Mouse (Mus musculus) frontal cortex, postnatal 10 days (tissue): ENCODE measurements around the gene Ror2.
"Not testable (repeated sequence)": the region's sequence is repeated elsewhere in the genome, so short reads cannot be mapped to it uniquely, and the experiment has no call there.

Experiments
- DNase-seq, 2 experiments: peaks; one replicate each; pipeline ENCODE4 v3.0.0; 2022; ENCODE audit warnings: low spot score in 2 of 2, mixed read lengths in 1 of 2

Ror2 gene

DNA sequence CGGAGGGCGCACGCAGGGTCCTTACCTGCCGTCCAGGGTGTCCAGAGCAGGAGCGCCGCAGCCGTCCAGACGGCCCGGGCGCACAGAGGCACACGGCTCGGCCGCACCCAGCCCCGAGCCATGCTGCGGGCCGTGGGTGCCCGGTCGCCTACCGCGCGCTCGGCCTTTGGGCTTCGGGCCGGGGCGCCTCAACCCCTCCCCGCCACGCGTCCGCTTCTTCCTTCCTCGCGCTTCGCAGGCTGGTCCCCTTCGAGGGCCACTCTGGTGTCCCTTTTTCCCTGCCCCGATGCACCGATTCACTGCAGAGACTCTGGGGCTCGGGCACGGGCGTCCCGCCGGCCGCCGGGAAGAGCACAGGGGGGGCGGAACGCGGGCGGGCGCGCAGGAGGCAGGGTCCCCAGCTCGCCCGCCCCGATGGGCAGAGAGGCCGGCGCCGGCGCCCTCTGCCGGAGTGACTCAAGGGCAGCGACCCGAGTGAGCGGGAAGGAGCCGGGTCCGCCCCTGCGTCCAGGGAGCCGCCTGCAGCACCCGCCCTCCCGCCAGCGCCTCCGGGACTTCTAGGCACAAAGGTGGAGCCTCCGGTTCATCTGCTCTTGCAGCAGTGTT is at the start of gene Ror2:
Gene Ror2, minus strand, starts transcription at position 369 of the 606 bp plus-strand sequence.
- peak in 1 of 2 experiments; percentile 27 for DNase-seq

DNA sequence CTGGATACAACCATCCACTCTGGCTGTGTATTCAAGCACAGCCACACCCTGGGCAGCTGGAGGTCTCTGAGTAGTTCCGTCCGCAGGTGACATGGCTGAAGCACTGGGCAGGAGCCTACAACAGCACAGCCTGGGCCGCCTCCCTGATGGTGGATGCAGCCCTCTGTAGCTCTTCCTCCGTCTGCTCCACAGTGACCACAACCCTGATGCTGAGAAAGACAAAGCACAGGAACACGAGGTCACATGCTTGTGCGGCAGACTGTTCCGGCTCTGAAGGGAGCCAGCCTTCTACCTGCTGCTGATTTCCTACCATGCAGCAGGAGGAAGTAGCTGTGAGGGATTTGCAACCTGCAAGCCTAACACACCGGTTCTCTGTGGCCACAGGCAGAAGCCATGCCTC is 47.8 kb upstream of the Ror2 start:
- DNase-seq: no peak

DNA sequence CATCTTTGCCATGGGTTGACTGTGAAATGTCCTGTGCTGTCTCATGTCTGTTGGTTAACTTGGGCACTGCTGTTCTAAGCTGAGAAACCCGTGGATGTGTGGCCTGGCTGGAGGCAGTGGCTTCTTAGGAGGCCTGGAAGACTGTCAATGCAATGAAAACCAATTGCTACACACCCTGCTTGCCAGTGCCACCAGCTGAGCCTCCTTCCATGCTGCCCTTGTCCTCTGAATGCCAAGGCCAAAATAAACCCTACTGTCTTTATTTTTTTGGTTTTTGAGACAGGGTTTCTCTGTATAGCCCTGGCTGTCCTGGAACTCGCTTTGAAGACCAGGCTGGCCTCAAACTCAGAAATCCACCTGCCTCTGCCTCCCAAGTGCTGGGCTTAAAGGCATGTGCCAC is 44.3 kb upstream of the Ror2 start:
- DNase-seq: no peak

DNA sequence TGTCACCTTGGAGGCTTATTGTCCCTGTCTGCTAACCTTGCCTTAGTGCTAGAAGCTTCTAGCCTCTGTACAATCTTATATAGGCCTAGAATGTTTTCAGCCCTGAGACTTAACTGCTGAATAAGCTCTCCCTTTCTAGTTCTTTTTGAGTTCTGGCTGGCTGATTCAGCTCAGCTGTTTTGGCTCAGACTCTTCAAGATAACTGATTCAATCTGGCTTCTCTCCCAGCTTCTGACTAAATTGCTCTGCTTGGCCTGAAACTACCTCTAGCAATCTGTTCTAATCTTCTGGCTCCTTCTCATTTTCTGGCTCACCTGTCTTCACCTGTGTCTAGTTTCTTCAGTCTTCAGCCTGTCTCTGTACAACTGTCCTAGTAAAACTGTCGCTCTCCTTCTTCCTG is 39.6 kb upstream of the Ror2 start:
- no peak for DNase-seq

DNA sequence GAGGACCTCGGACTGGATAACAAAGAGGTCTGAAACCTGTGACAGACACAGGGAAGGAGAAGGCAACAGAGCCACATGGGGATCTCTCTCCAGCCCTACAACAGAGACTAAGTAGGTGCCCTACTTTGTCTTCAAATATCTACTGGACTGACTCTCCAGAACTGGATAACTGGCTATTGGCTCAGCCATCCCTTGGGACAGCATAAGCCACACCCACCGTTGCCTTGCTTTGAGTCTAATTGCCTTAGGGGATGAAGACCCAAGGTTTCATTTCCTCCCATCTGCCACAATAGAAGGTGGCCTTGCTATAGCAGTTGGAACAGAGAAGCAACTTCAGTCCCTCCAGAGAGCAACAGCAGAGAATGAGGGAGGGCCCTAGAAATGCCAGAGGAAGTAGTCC is 37.7 kb upstream of the Ror2 start:
- no peak for DNase-seq

DNA sequence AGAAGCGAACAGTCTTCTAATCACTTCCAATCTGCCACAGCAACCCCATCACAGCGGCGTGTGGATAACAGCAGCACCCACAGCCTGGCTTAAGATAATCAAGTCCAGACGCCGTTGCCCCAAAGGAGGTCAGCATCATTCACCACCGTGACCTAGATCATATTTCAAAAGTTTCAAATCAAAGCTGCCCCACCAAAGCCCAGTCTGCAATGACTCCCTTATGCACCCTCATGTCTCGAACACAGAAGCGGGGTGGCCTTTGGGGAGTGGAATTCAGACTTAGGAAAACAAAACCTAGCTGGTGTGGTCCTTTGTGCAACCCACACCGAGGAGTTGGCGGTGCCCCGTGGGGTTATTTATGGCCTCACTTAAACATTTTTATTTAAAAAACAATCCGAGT is 35.0 kb upstream of the Ror2 start:
- DNase-seq: no peak

DNA sequence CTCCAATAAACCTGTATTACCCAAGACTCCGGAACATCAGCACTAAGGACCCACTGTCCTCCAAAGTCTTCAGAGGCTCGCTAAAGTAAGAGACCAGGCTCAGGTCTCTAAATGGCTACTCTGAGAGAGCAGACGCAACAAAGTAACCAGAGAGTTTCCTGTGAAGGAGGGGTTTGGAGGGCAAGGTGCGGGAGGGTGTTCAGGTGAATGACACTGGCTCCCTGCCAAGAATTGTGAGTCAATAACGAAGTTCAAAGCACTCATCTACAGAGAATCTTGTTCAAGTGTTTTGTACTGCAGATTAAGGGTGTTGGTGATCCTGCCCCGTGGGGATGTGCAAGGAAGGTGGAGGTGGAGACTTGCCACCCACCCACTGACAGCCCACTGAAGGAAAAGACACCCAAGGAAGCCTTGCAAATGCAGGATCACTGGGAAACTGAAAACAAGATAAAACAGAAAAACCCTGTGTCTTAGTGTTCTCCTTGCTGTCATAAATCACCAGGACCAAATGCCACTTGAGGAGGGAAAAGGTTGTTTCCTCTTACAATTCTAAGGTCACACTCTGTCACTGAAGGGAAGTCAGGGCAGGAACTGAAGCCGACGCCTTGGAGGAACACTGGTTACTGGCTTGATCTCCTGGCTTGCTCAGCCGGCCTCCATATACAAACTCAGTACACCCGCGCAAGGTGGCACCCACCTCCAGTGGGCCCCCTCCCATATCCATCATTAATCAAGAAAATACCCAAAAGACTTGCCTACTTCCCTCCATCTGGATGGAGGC is 30.8 kb upstream of the Ror2 start:
- no peak for DNase-seq

DNA sequence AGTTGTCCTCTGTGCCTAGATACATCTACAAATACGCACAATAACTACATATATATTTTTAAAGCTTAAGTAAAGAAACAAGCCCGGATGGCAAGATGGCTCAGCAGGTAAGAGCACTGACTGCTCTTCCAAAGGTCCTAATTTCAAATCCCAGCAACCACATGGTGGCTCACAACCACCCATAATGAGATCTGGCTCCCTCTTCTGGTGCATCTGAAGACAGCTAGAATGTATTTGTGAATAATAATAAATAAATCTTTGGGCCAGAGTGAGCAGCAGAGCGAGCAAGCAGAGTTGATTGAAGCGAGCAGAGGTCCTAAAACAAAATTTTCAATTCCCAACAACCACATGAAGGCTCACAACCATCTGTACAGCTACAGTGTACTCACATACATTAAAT is 29.8 kb upstream of the Ror2 start:
- DNase-seq: not testable (repeated sequence)

DNA sequence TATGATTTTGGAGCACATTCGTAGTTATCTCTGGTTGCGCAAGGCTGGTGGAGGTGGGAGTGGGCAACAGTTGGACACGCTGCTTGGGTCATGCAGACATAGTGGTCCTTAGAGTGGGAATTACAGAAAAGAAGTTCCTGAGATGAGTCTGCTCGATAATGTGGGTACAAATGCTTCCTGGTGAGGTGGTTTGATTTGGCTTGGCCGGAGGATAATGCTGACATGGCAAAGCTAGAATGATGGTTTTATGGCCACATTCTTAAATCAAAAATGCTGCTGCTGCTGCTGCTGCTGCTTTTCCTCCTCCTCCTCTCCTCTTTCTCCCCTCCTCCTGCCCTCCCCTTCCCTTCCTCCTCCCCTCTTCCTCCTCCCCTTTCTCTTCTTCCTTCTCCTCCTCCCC is 24.5 kb upstream of the Ror2 start:
- no peak for DNase-seq

DNA sequence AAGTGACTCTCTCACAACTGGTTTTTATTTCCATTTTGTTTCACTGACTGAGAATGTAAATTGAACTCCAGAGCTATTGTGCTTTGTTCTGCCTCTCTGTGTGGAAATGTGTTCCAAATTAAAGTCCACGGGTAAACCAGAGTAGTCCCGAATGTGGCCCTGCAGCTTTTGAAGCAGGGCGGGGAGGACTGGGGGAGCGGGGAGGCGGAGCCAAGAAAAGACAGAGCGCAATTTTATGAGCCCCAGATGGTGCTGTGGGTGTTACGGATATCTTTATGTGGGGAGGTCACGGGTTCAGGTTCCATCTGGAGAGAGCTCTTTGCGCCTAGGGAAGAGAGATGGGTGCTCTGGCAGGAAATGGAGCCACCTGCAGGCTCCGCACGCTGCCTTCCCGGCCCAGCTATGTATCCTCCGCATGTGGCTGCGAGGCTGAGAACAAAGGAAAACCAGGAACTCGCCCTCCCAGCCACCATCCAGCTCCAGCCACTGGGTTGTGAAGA is 23.8 kb upstream of the Ror2 start:
- peak in 1 of 2 experiments; percentile 42 for DNase-seq

DNA sequence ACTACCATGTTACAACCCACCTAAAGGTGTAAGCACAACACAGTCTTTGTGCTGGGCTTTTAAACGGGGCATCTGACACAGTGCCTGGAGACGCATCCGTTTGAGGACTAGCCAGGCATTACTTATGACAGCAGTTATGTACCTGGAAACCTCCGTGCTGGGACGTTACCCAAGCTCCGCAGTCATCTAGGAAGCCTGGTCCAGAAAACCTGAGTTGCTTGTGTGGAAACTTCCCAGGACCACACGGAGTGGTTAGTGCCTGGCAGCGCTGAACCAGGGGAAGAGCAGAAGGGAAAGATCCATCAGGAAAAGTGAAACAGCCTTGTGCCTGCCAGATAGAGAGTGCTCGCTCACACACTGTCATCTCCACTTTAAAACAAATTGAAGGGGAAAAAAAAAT is 23.2 kb upstream of the Ror2 start:
- no peak for DNase-seq

DNA sequence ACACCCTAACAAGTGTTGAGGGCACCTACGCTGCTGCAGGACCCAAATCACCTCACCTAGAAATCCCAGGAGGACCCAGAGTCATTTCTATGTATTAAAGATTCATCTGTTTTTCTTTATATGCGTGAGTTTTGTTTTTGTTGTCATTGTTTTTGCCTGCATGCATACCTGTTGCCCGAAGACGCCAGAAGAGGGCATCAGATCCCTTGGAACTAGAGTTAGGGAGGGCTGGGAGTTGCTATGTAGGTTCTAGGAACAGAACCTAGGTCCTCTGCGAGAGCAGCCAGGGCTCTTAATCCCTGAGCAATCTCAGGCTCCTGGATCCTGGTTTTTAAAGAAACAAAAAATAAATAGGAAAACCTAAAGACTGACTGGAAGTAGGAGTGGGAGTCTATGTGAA is 20.9 kb upstream of the Ror2 start:
- DNase-seq: no peak

DNA sequence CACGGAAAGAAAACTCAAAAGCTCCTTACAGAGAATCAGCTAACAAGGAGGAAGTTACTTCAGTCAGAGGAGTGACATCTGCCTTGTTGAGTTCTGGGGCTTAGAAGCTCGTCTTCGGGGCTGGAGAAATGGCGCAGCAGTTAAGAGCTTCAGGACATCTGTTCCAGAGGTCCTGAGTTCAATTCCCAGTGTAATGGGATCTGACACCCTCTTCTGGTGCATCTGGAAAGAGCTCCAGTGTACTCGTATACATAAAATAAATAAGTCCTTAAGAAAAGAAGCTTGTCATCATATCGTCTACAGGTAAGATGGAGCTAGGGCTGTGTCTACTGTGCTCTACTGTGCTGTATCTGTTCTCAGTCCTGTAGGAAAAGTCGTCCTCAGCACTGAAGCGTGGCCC is 19.3 kb upstream of the Ror2 start:
- DNase-seq: no peak

DNA sequence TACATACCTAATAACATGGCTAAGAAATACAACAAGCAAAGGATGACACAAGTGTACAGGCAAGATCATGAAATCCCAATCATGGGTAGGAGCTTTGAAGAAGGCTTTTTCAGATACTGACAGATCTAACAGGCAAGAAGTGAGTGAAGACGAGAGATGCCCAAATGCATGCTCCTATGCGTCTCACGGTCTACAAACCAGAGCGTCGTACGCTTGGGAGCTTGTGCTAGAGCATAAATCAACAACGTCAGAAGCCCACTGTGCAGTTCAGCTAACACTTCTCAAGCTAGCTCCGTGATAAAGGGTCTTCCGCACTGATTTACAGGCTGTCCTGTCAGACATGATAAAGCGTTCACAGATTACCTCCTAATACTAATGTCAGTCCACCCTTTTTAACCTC is 16.8 kb upstream of the Ror2 start:
- DNase-seq: no peak

DNA sequence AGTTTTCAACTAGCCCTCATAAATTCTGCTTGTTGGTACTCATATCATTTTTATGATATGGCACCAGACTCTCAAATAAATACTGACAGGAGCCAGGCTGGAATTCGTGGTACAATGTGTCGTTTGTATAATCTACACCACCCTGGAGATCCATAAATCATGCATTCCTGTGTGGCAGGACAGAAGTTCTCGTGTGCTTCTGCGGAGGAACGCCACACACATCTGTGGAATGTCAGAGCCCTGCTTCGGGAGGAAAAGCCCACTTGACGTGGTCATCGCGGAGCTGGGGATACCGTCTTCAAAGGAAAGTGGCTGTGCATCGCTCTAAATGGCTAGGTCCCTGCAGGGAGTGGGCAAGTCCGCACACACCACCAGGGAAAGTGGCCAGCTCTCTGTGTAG is 7.1 kb upstream of the Ror2 start:
- DNase-seq: no peak

DNA sequence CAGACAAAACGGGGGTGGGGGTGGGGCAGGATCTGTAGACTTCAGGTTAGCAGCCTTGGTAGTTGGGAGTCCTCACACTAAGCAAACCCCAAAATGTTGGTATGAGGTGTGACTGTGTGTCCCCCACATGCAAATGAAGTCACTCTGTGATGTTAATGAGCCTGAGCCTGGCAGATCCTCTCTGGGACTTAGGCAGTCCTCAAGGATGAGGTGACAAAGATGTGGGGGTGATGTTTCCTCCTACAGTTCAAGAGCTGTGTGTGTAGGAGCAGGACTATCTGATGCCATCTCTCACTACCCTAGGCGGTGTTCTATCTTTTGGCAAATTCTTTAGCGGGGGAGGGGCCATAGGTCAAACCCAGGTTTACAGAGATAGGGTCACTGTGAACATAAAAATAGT is 6.3 kb upstream of the Ror2 start:
- DNase-seq: no peak

DNA sequence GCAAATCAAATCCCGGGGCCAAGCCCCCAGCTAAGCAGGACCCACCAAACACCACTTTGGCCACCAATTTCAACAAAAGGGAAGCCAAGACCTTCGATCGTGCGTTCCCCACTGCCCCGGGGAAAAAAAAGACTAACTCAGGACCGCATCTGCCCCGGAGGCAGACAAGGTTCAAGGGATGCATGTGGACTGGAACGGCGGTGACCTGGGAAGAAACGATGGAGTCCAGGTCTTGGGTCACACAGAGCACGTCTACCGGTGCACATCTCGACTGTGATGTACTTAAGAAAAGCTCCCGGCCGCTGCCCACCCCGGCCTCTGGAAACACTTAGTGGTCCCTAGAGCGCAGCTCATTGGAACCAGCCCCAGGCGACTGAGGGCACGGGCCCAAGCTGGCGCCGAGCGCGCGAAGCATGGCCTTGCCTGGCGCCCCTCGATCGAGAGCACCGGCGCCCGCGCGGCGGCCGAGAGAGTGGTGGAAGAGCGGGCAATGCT is 616 bp downstream of the Ror2 start:
- DNase-seq: no peak

DNA sequence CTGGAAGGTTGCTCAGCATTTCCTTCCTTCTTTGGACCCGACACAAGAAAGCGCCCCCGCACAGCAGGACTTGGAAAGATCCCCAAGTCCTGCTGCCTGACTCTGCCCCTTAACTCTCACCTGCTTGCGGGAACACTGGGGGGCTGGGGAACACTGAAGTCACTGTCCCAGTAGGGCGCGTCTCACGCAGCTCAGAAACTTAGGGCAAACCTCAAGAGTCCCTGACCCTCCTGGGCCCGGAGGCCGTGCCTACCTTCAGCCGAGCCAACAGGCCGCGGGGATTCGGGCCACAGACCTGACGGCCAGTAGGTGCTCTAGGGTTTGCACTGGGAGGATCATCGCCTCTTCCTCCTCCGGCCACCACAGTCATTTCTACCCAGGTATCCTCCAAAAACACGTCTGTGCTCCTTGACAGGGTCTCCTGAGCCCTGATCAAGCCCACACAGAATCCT is 1.2 kb downstream of the Ror2 start:
- DNase-seq: no peak

DNA sequence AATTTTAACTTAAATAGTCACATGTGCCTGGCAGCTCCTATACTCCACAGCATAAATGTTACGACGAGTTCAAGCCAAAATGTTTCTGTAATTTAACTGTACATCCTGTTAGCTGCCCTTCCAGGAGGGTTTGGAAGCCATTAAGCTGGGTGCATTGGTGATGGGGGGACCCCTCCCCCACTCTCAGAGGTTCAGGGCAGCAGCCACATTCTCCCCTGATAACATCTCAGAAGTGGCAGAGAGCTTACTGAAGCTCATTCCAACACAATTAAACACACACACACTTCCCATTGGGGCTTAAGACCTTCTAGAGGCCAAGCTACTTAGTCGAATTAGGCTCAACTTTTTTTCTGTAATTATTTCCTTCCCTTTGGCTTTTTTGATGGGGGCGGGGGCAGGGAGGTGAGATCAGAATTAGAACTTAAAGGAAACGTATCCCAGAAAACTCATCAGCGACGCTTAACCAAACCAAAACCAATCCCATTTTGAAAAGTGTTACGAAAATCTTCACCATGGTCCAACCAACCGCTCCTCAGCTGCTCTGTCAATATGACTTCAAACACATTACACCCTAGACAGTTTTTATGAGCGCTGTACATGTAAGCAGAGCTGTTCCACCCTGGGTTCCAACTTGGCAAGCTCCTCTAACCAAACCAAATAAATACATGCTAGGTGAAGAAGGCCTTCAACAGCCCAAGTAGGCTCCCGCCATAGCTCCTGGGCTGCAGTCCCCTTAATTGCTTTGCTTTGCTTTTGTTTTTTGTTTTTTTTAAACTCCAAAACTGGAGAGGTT is 4.1 kb downstream of the Ror2 start:
- DNase-seq: no peak

DNA sequence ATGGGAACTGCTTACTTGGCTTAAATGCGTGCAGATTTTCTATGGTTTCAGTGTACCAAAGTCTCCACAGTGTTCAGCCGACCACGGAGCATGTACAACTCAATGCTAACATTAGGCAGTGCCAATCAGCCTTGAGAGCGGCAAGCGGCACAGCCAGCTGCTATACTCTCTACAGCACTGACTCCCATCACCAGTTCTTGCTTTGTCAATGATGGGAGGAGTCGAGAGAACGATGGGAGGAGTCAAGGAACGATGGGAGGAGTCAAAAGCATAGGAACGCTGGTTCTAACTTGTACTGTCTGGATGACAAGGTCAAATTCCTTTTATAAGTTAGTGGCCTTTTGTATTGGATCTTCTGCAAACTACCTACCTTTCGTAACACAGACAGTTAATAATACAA is 7.0 kb downstream of the Ror2 start:
- no peak for DNase-seq

DNA sequence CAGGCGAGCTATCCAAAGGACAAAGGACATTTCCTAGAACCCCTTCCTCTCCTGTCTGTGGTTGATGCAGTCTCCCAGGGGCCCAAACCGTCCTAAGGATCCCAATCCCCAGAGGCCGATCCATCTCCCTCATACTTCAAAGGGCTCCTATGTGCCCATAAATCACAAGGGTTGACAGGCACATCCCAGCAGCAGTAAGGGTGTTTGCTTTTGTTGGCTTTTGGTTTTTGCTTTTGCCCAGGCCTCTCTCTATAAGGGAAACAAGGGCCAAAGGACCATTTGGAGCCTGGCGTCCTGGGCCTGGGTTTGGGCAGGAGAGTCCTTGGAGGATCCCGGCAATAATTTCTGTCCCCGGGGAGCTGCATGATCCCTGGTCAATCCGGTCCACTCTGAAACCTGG is 9.5 kb downstream of the Ror2 start:
- no peak for DNase-seq

DNA sequence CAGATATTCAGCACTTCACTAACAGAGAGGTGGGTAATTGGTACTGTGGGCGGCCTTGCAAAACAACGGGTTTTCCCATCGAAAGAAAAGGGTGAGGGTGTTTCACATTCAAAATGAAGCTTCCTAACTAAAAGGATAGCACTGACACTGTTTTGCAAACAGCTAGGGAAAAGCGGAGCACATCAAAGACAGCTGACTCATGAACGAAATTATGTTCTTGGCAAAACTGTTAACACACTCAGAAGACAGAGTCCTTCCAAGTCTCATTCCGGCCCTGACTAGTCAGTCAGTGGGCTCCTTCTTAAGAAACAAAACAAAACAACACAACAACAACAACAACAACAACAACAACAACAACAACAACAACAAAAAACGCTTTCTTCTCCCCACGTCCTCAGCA is 10.1 kb downstream of the Ror2 start:
- no peak for DNase-seq
